Mouse (Mus musculus) embryonic facial prominence, embryonic 14.5 days (tissue): ENCODE results near the gene Macf1. TPM values are rescaled to one million over a fixed set of nuclear protein-coding genes. Genes with fewer than 3 reads are reported as not detected.

Experiments
- ATAC-seq: fragments of 200-750 bp; cut with Nextera tagmentation; 2 replicates; pipeline ENCODE4 v1.8.0; 2017; ENCODE audit warnings: low read depth, moderate number of reproducible peaks, moderate TSS enrichment
- DNase-seq: peaks from one replicate; pipeline ENCODE4 v3.0.0-alpha.2; 2015; ENCODE audit warnings: low spot score
- H3K27ac ChIP-seq: fragments of 300-500 bp; sonication (generic); replicated peaks from 2 replicates; pipeline ENCODE4 v1.5.1; 2014; ENCODE audit warnings: low read depth, mild to moderate bottlenecking, low read length, moderate library complexity
- H3K27me3 ChIP-seq: fragments of 300-500 bp; sonication (generic); replicated peaks from 2 replicates; pipeline ENCODE4 v1.6.1; 2014; ENCODE audit warnings: low read length; ENCODE audit not compliant: control insufficient read depth, insufficient read depth
- H3K36me3 ChIP-seq: fragments of 300-500 bp; sonication (generic); 2 replicates; pipeline ENCODE4 v1.6.1; 2014; ENCODE audit warnings: low read length, mixed read lengths; ENCODE audit not compliant: control insufficient read depth, insufficient read depth
- H3K4me1 ChIP-seq: fragments of 300-500 bp; sonication (generic); 2 replicates; pipeline ENCODE4 v1.6.1; 2014; ENCODE audit warnings: antibody characterized with exemption, low read length; ENCODE audit not compliant: control insufficient read depth, insufficient read depth
- H3K4me2 ChIP-seq: fragments of 300-500 bp; sonication (generic); 2 replicates; pipeline ENCODE4 v1.6.1; 2014; ENCODE audit warnings: low read depth, mild to moderate bottlenecking, low read length, moderate library complexity, mixed read lengths
- H3K4me3 ChIP-seq: fragments of 300-500 bp; sonication (generic); 2 replicates; pipeline ENCODE4 v1.5.1; 2014; ENCODE audit warnings: low read depth, mild to moderate bottlenecking, low read length
- H3K9ac ChIP-seq: fragments of 300-500 bp; sonication (generic); 2 replicates; pipeline ENCODE4 v1.6.1; 2014; ENCODE audit warnings: low read depth, mild to moderate bottlenecking, low read length, moderate library complexity, mixed read lengths
- H3K9me3 ChIP-seq: fragments of 300-500 bp; sonication (generic); 2 replicates; pipeline ENCODE4 v1.6.1; 2016; ENCODE audit warnings: low read length; ENCODE audit not compliant: control insufficient read depth
- WGBS: fragments of 180-500 bp; shearing (Covaris S2); extraction: QIAGEN DNeasy Blood & Tissue Kit; methylation state at CpG from one replicate; pipeline ENCODE4 v1.1.7; 2014; 5-methylcytosine and 5-hydroxymethylcytosine counted together
- polyA plus RNA-seq: library from polyadenylated mRNA; unstranded; fragments of >200 nt; fragmentation: Nextera tagmentation; extraction: Ambion mirVana; gene quantifications from 2 replicates; pipeline ENCODE4 v1.2.1, GENCODE M21; 2014

Macf1 gene
- polyA plus RNA-seq, 1 experiment from 2014 or later = 80.5 TPM

DNA sequence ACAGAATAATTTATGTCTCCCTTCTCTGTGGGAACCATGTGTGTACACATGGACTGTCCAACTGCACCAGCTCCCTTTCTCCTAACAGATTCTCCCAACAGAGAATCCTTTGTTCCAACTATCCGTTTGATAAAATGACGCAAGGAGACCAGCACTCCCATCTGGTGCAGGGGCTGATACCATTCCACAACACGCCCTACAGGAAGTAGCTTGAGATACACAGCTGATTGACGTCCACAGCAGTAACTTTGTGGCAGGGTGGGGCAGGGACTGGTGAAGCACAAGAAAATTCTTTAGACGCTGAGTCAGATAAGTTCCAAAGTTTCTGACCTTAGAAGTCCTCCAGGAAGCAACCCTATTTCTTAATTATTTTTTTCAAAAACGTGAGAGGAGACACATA is 261.3 kb downstream of the Macf1 start:
- ATAC-seq = peak; percentile 41; the same call in 1 of the 2 replicates
- H3K27me3 ChIP-seq = no peaks in the 10 kb centered on the region
- H3K4me1 ChIP-seq = no peaks in the 10 kb centered on the region
- H3K36me3 ChIP-seq = peaks cover 8% of the 10 kb centered on the region; the same call in 1 of the 2 replicates
- H3K4me2 ChIP-seq = no peak overlapping the region
- no peak overlapping the region; the same call in 1 of the 2 replicates for H3K27ac ChIP-seq
- H3K4me3 ChIP-seq = no peak overlapping the region
- 38% methylated on average over 6 of the region's 6 CpGs for WGBS
- DNase-seq = peak; percentile 53
- H3K9ac ChIP-seq = no peak overlapping the region
- H3K9me3 ChIP-seq = no peaks in the 10 kb centered on the region

- 92% methylated on average over 3 of the region's 3 CpGs for WGBS
Measured at GRCm38 (mm10) chr4:123418032-123418431, 266.1 kb downstream of the Macf1 start.

GRCm38 (mm10) chr4:123417478-123417877 is 266.7 kb downstream of the Macf1 start:
- Histone ChIP-seq H3K4me2 (no peak overlapping the region), H3K27me3 (no peaks in the 10 kb centered on the region), H3K4me3 (no peak overlapping the region), H3K27ac (no peak overlapping the region), H3K4me1 (peaks cover 16% of the 10 kb centered on the region; the same call in 1 of the 2 replicates), H3K36me3 (no peaks in the 10 kb centered on the region), H3K9ac (no peak overlapping the region), H3K9me3 (no peaks in the 10 kb centered on the region)
- ATAC-seq = no peak
- 87% methylated on average over 1 of the region's 3 CpGs for WGBS
- DNase-seq = no peak

More at GRCm38 (mm10) chr4:123418032-123418431, 266.1 kb downstream of the Macf1 start:
- DNase-seq = no peak
- Histone ChIP-seq H3K4me3 (no peak overlapping the region), H3K36me3 (no peaks in the 10 kb centered on the region), H3K4me1 (peaks cover 10% of the 10 kb centered on the region; the same call in 1 of the 2 replicates), H3K9ac (no peak overlapping the region), H3K4me2 (no peak overlapping the region), H3K9me3 (no peaks in the 10 kb centered on the region), H3K27ac (no peak overlapping the region), H3K27me3 (no peaks in the 10 kb centered on the region)
- ATAC-seq = no peak

DNA sequence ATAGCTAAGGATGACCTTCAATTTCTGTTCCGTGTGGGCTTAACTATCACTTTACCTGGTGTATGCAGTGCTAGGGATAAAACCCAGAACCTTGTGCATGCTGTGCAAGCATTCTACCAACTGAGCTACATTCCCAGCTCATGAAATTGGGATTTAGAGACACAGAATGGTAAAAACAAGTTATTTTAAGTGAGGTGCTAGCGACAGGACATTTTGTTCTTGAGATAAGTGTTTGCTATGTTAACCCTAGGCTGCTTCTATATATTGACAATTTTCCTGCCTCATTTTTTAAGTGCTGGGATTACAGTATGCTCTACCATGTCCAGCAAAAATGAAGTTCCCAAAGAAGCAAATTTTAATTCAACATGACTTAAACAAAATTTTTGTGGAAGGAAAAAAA is 267.3 kb downstream of the Macf1 start:
- Histone ChIP-seq H3K9ac (no peak overlapping the region), H3K4me1 (peaks cover 17% of the 10 kb centered on the region; the same call in 1 of the 2 replicates), H3K4me2 (no peak overlapping the region), H3K27ac (no peak overlapping the region), H3K36me3 (no peaks in the 10 kb centered on the region), H3K4me3 (no peak overlapping the region), H3K9me3 (no peaks in the 10 kb centered on the region), H3K27me3 (no peaks in the 10 kb centered on the region)
- DNase-seq = no peak
- no peak for ATAC-seq
- WGBS = 89% methylated on average over 2 of the region's 2 CpGs

DNA sequence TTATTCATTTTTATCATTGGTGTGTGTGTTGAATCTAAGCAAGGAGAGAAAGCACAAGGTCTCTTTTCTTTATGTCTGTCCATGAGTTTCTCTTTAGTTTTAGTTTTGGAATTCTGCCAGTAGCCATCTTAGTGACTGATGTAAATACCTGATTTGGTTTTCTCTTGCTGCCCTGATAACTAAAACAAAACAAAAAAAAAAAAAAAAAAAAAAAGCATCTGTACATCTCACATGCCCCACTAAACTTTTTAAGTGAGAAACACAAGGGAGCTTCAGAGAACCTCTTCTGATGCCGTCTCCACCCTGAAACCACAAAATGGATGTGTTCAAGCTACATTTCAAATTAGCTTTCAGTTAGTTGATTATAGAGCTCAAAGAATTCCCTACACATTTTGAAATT is 268.6 kb downstream of the Macf1 start:
- H3K9ac ChIP-seq = no peak overlapping the region
- no peak overlapping the region for H3K27ac ChIP-seq
- no peaks in the 10 kb centered on the region for H3K27me3 ChIP-seq
- no peaks in the 10 kb centered on the region for H3K9me3 ChIP-seq
- peaks cover 20% of the 10 kb centered on the region for H3K4me1 ChIP-seq
- no peaks in the 10 kb centered on the region for H3K36me3 ChIP-seq
- ATAC-seq (no peak), DNase-seq (no peak)
- 80% methylated on average over 1 of the region's 1 CpGs for WGBS
- H3K4me2 ChIP-seq = no peak overlapping the region
- no peak overlapping the region for H3K4me3 ChIP-seq

DNA sequence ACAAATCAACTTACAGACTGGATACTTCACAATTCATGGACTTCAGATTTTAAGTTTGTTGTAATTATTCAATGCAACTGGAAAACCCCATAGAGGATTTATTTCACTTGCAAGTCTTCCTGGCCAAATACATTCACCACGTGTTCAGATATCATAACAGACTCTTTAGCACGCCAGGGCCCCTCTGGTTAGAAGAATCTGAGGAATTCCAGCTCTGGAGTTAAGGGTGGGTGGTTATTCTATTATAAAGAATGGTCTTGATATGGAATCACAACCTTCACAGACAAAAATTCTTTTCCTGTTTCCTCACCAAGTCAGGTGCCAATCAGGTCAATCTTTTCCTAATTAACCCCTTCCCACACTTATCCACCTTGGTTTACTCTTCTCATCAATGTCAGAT is 270.3 kb downstream of the Macf1 start:
- WGBS = 25% methylated on average over 2 of the region's 2 CpGs

DNA sequence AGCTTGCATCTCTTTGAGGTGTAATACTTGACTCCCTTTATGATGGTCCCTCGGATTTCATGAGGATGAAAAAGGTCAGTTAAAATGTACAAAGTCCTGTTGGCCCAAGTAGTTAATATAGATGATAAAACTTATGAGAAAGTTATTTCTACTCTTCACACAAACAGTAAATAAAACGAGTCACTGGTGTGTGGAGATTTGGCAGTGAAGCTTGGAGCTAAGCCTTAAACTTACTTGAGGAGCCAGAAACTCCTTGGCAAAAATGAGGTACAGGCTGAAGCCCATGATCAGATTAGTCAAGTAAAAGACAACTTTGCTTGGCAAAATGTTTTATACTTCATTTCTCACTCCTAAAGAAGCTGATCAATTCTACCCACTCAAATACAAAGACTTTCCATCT is 271.2 kb downstream of the Macf1 start:
- peak overlapping the region; percentile 83; the same call in 1 of the 2 replicates for H3K4me3 ChIP-seq
- H3K36me3 ChIP-seq = peaks cover 15% of the 10 kb centered on the region; the same call in 1 of the 2 replicates
- 57% methylated on average over 2 of the region's 2 CpGs for WGBS
- H3K27me3 ChIP-seq = no peaks in the 10 kb centered on the region
- ATAC-seq (no peak), DNase-seq (no peak)
- H3K4me2 ChIP-seq = peak overlapping the region; percentile 90; the same call in 1 of the 2 replicates
- H3K9me3 ChIP-seq = no peaks in the 10 kb centered on the region
- H3K9ac ChIP-seq = no peak overlapping the region
- H3K27ac ChIP-seq = peak overlapping the region; percentile 94
- peaks cover 44% of the 10 kb centered on the region for H3K4me1 ChIP-seq

More for the DNA sequence above, 270.3 kb downstream of the Macf1 start:
- DNase-seq = peak; percentile 65
- H3K4me1 ChIP-seq = peaks cover 37% of the 10 kb centered on the region
- no peak overlapping the region for H3K4me3 ChIP-seq
- H3K27ac ChIP-seq = peak overlapping the region; percentile 94; the same call in 1 of the 2 replicates
- no peak overlapping the region for H3K9ac ChIP-seq
- no peak overlapping the region for H3K4me2 ChIP-seq
- H3K27me3 ChIP-seq = no peaks in the 10 kb centered on the region
- no peaks in the 10 kb centered on the region for H3K9me3 ChIP-seq
- peaks cover 12% of the 10 kb centered on the region; the same call in 1 of the 2 replicates for H3K36me3 ChIP-seq
- no peak for ATAC-seq

- H3K27me3 ChIP-seq = no peaks in the 10 kb centered on the region
- 2% methylated on average over 6 of the region's 6 CpGs for WGBS
- H3K9me3 ChIP-seq = no peaks in the 10 kb centered on the region
- peak overlapping the region; percentile 90 for H3K4me2 ChIP-seq
- peaks cover 20% of the 10 kb centered on the region for H3K36me3 ChIP-seq
- peak overlapping the region; percentile 85 for H3K9ac ChIP-seq
- ATAC-seq = peak; percentile 16
- peak overlapping the region; percentile 94 for H3K27ac ChIP-seq
- H3K4me1 ChIP-seq = peaks cover 49% of the 10 kb centered on the region
- DNase-seq = peak; percentile 72
- H3K4me3 ChIP-seq = peak overlapping the region; percentile 83
Measured at GRCm38 (mm10) chr4:123412528-123412878, 271.7 kb downstream of the Macf1 start.
